Mouse (Mus musculus) heart, embryonic 12.5 days (tissue): ENCODE measurements around the gene Gm10203. TPM values are rescaled to one million over a fixed set of nuclear protein-coding genes. Genes with fewer than 3 reads are reported as not detected.
"Not testable (repeated sequence)": the region's sequence is repeated elsewhere in the genome, so short reads cannot be mapped to it uniquely, and the experiment has no call there.

Experiments
- ATAC-seq: fragments of 200-750 bp; cut with Nextera tagmentation; 2 replicates; pipeline ENCODE4 v1.8.0; 2017; ENCODE audit warnings: moderate TSS enrichment, moderate library complexity; ENCODE audit not compliant: insufficient number of reproducible peaks, low FRiP score
- H3K27ac ChIP-seq: fragments of 300-500 bp; sonication (generic); 2 replicates; pipeline ENCODE4 v1.5.1; 2016; ENCODE audit warnings: mild to moderate bottlenecking, moderate library complexity; ENCODE audit not compliant: poor library complexity, severe bottlenecking
- H3K27me3 ChIP-seq: fragments of 300-500 bp; sonication (generic); replicated peaks from 2 replicates; pipeline ENCODE4 v1.6.1; 2016; ENCODE audit warnings: mild to moderate bottlenecking, moderate library complexity
- H3K36me3 ChIP-seq: fragments of 300-500 bp; sonication (generic); 2 replicates; pipeline ENCODE4 v1.6.1; 2016; ENCODE audit warnings: mild to moderate bottlenecking, moderate library complexity
- H3K4me1 ChIP-seq: fragments of 300-500 bp; sonication (generic); replicated peaks from 2 replicates; pipeline ENCODE4 v1.6.1; 2016; ENCODE audit warnings: mild to moderate bottlenecking
- H3K4me2 ChIP-seq: fragments of 300-500 bp; sonication (generic); 2 replicates; pipeline ENCODE4 v1.6.1; 2016; ENCODE audit warnings: mild to moderate bottlenecking, moderate library complexity
- H3K4me3 ChIP-seq: fragments of 300-500 bp; sonication (generic); 2 replicates; pipeline ENCODE4 v1.5.1; 2016; ENCODE audit warnings: mild to moderate bottlenecking
- H3K9ac ChIP-seq: fragments of 300-500 bp; sonication (generic); 2 replicates; pipeline ENCODE4 v1.6.1; 2016; ENCODE audit warnings: mild to moderate bottlenecking, moderate library complexity
- H3K9me3 ChIP-seq: fragments of 300-500 bp; sonication (generic); replicated peaks from 2 replicates; pipeline ENCODE4 v1.6.1; 2016; ENCODE audit warnings: mild to moderate bottlenecking, moderate library complexity
- WGBS: fragments of 180-500 bp; shearing (Covaris S2); methylation state at CpG from one replicate; pipeline ENCODE4 v1.1.7; 2016; 5-methylcytosine and 5-hydroxymethylcytosine counted together
- polyA plus RNA-seq: library from polyadenylated mRNA; unstranded; fragments of >200 nt; fragmentation: Nextera tagmentation; extraction: Ambion mirVana; gene quantifications from 2 replicates; pipeline ENCODE4 v1.2.1, GENCODE M21; 2016

The Gm10203 gene
- polyA plus RNA-seq, result not detected in 2 replicates

DNA sequence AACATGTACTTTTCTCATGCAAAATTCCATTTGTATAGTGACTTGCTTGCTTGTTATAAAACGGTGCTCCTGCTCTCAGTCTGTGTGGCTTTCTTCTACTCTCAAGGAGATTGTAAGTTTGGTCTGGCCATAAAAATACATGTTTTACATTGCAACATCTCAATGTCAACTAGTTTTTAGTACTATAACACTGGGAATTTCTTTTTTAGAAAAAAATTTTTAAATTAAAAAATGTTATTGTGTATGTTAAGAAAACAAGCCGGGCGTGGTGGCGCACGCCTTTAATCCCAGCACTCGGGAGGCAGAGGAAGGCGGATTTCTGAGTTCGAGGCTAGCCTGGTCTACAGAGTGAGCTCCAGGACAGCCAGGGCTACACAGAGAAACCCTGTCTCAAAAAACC, at the start of gene Gm10203:
TSS of gene Gm10203 (plus strand) at position 301 of the 400 bp plus-strand sequence.
- WGBS, result 84% methylated on average over 8 of the region's 8 CpGs
- H3K4me3 ChIP-seq, H3K9ac ChIP-seq, ATAC-seq, H3K9me3 ChIP-seq, H3K27ac ChIP-seq, H3K4me2 ChIP-seq, H3K27me3 ChIP-seq, H3K4me1 ChIP-seq, H3K36me3 ChIP-seq: not testable (repeated sequence)

DNA sequence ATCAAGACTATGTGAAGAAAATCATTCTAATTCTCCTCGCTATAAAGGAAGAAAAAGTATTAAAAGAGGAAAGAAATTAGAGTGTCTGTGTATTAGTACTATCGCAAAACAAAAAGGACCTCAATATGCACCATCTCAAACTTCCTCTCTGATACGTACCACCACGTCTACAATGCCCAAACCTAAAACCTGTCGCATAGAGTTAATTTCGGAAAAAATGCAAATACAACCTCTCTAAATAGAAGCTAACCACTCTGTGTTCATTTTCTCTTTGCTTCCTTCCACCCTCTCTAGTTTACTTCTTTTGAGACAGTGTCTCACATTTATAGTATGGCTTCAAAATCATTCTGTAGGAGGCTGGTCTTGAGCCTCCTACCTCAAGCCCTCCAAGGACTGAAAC, 37.6 kb upstream of the Gm10203 start:
- peaks cover 10% of the 10 kb centered on the region for H3K4me1 ChIP-seq
- no peak overlapping the region for H3K27ac ChIP-seq
- no peaks in the 10 kb centered on the region for H3K27me3 ChIP-seq
- no peak overlapping the region for H3K4me2 ChIP-seq
- no peak overlapping the region for H3K4me3 ChIP-seq
- H3K36me3 ChIP-seq, result no peaks in the 10 kb centered on the region
- no peaks in the 10 kb centered on the region for H3K9me3 ChIP-seq
- 87% methylated on average over 6 of the region's 6 CpGs for WGBS
- no peak overlapping the region for H3K9ac ChIP-seq
- no peak for ATAC-seq

DNA sequence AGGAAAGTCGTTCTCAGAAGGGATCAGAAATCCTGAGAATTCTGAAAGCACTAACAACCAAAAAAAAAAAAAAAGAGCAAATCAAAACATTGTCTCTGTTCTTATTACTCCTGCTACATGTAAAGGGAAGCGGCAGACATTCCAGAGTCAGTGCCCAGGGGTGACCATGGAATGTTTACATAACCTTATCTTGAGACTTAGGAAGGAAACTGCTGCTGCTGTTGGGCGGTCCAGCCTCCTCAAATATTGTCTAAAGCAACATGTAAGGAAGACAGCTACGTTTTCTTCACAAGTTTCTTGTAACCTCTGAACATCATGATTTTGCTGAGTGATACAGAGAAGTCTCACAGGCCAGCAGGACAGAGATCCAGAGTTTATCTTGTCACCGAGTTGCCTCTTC, 36.5 kb upstream of the Gm10203 start:
- no peaks in the 10 kb centered on the region for H3K36me3 ChIP-seq
- no peak overlapping the region for H3K9ac ChIP-seq
- no peak overlapping the region for H3K27ac ChIP-seq
- H3K4me3 ChIP-seq, result no peak overlapping the region
- H3K4me2 ChIP-seq, result peak overlapping the region; percentile 47
- ATAC-seq, result peak; percentile 77
- H3K27me3 ChIP-seq, result no peaks in the 10 kb centered on the region
- peaks cover 10% of the 10 kb centered on the region for H3K4me1 ChIP-seq
- 6% methylated on average over 5 of the region's 5 CpGs for WGBS
- H3K9me3 ChIP-seq, result no peaks in the 10 kb centered on the region

DNA sequence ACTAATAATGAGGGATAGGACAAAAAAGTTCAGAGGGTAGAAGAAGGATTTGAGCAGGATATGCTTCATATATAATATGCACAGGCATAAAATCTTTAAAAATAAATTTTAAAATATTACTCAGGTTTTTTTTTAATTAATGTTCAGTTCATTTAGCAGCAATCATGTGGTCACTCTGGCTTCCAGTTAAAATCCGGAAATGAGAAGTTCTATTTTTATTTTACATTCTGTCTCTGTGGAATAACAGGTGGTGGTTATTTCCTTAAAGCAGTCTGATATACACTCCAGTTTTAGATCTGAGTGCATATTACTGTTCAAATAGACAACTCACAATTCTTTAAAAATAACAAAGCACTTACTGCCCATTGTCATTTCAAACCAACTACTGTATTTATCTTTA, 35.4 kb upstream of the Gm10203 start:
- H3K4me3 ChIP-seq, result no peak overlapping the region
- H3K36me3 ChIP-seq, result no peaks in the 10 kb centered on the region
- peaks cover 10% of the 10 kb centered on the region for H3K4me1 ChIP-seq
- WGBS, result 43% methylated on average over 1 of the region's 1 CpGs
- H3K27ac ChIP-seq, result no peak overlapping the region
- H3K4me2 ChIP-seq, result no peak overlapping the region
- H3K9me3 ChIP-seq, result no peaks in the 10 kb centered on the region
- H3K9ac ChIP-seq, result no peak overlapping the region
- H3K27me3 ChIP-seq, result no peaks in the 10 kb centered on the region
- no peak for ATAC-seq

DNA sequence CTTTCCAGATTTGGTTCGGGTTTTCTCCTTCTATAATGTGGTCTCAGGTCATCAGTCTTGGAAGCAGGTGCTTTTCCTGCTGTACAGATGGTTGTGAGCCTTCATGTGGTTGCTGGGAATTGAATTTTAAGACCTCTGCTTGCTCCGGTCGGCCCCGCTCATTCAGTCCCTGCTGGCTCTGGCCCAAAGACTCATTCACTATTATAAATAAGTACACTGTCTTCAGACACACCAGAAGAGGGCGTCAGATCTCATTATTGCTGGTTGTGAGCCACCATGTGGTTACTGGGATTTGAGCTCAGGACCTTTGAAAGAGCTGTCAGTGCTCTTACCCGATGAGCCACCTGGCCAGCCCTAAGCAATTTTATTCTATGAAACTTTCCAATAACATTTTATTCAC, 34.6 kb upstream of the Gm10203 start:
- WGBS, result 72% methylated on average over 6 of the region's 6 CpGs
- Histone ChIP-seq H3K9me3 (no peaks in the 10 kb centered on the region), H3K4me3 (no peak overlapping the region), H3K27me3 (no peaks in the 10 kb centered on the region), H3K36me3 (no peaks in the 10 kb centered on the region), H3K4me2 (no peak overlapping the region), H3K27ac (no peak overlapping the region), H3K9ac (no peak overlapping the region), H3K4me1 (peaks cover 10% of the 10 kb centered on the region)
- no peak for ATAC-seq

DNA sequence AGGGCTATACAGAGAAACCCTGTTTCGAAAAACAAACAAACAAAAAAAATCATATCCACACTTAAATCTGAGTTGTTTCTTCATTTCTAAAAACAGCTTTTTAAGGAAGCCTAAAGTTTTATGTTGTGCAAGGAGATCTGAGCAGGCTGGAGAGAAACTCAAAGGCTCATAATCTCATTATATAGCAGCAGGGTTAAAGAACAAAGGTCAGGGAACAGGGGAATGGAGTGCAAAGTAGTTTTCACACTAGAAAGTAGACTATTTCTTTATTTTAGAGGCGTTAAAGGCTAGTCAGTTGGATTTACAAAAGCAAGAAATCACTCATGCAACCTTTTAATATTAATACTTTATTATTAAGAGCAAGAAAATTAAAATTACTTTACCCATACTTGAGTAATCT, 33.7 kb upstream of the Gm10203 start:
- H3K4me3 ChIP-seq, result no peak overlapping the region
- no peaks in the 10 kb centered on the region for H3K36me3 ChIP-seq
- H3K27me3 ChIP-seq, result no peaks in the 10 kb centered on the region
- H3K4me1 ChIP-seq, result peaks cover 10% of the 10 kb centered on the region
- H3K27ac ChIP-seq, result no peak overlapping the region
- no peak for ATAC-seq
- no peaks in the 10 kb centered on the region for H3K9me3 ChIP-seq
- no peak overlapping the region for H3K9ac ChIP-seq
- H3K4me2 ChIP-seq, result no peak overlapping the region
- 90% methylated on average over 2 of the region's 2 CpGs for WGBS

GRCm38 (mm10) chr6:149097276-149097675, 32.7 kb upstream of the Gm10203 start:
- Histone ChIP-seq H3K9ac (no peak overlapping the region), H3K36me3 (no peaks in the 10 kb centered on the region), H3K27me3 (no peaks in the 10 kb centered on the region), H3K4me3 (no peak overlapping the region), H3K4me1 (peaks cover 10% of the 10 kb centered on the region), H3K4me2 (no peak overlapping the region), H3K27ac (no peak overlapping the region), H3K9me3 (no peaks in the 10 kb centered on the region)
- WGBS, result 85% methylated on average over 1 of the region's 1 CpGs
- no peak for ATAC-seq

DNA sequence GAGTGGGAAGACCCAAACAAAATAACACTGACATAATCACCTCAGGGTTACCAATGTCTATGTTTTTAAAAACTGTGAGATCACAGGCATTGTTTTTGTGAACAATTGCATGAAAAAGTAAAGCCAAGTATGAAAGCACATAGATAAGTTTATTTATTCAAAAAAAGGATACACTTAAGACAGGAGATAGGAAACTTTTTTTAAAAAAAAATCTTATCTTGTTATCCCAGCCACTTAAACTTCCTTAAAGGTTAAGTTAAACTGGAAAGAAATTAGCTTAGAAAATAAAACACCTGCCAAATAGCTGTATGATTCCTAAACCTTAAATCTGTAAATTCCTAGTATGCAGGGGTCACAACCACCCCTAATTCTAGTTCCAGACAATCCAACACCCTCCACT, 31.0 kb upstream of the Gm10203 start:
- Histone ChIP-seq H3K4me2 (no peak overlapping the region), H3K9me3 (no peaks in the 10 kb centered on the region), H3K27me3 (no peaks in the 10 kb centered on the region), H3K9ac (no peak overlapping the region), H3K4me3 (no peak overlapping the region), H3K27ac (no peak overlapping the region), H3K4me1 (peaks cover 4% of the 10 kb centered on the region), H3K36me3 (no peaks in the 10 kb centered on the region)
- ATAC-seq, result no peak

DNA sequence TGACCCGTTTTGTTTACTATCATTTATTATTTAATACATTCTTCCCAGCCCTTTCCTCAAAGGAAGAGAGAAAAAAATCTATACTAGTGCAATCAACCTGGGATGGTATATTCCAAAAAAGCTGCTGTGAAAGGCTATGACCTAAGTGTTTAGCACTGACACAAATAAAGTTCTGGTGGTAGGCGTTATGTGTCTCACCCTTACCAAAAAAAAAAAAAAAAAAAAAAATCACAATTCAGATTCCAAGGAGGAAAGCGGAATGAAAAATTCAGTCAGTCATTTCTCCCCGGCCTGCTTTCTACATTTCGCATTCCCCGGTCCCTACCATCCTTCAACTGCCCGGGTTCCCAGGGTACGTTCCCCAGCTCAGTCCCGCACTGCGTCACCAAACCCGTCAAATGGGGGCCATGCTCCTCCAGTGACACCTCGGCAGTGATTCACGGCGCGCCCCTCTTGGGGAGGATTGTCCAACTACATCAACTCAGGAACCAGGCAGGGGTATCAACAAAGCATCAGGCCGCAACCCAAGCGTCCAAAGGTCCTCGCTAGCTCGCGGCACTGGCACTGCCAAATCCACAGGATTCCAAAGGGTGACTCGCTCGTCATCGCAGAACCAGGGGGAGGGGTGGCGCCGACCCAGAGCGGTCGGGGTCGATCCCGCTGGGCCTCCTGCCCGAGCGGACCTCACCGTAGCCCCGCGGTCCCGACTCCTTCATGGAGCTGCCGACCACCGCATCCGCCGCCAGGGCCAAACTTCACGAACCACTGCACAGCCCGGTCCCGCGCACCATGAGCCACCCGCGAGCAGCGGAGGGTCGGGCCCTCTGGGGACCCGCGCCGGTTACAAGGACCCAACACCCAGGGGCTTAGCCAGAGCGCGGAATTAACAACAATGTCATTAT, 29.5 kb upstream of the Gm10203 start:
- 1% methylated on average over 52 of the region's 52 CpGs for WGBS
- no peaks in the 10 kb centered on the region for H3K27me3 ChIP-seq
- H3K4me3 ChIP-seq, result peak overlapping the region; percentile 90
- no peaks in the 10 kb centered on the region for H3K36me3 ChIP-seq
- peak overlapping the region; percentile 77 for H3K4me2 ChIP-seq
- peak overlapping the region; percentile 93 for H3K9ac ChIP-seq
- H3K27ac ChIP-seq, result peak overlapping the region; percentile 97
- H3K9me3 ChIP-seq, result no peaks in the 10 kb centered on the region
- H3K4me1 ChIP-seq, result peaks cover 1% of the 10 kb centered on the region
- peak; percentile 60 for ATAC-seq

GRCm38 (mm10) chr6:149101076-149101942, 28.7 kb upstream of the Gm10203 start, which contains the start of gene Dennd5b:
Dennd5b (minus strand) TSS chr6:149101680.
- Histone ChIP-seq H3K4me1 (no peaks in the 10 kb centered on the region), H3K9ac (peak within 1 kb of the TSS; percentile 93), H3K9me3 (no peaks in the 10 kb centered on the region), H3K27me3 (no peaks in the 10 kb centered on the region), H3K4me3 (peak within 1 kb of the TSS; percentile 90), H3K4me2 (peak within 1 kb of the TSS; percentile 77), H3K36me3 (no peaks in the 10 kb centered on the region), H3K27ac (peak within 1 kb of the TSS; percentile 97)
- ATAC-seq, result peak; percentile 91
- WGBS, result under 1% methylated on average over 110 of the region's 124 CpGs

DNA sequence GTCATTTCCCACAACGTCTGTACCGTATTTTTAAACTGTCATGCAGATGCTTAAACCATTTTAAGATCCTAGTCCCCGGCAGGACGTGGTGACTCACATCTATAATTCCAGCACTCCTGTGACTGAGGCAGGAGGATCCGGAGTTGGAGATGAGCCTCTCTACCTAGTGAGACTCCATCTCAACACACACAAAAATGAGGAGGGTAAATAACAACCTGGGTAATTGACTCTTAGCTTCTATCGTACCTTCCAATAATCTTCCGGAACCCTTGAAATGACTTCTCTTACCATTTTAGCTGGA, 28.1 kb upstream of the Gm10203 start:
- peak overlapping the region; percentile 93 for H3K9ac ChIP-seq
- no peak for ATAC-seq
- no peaks in the 10 kb centered on the region for H3K36me3 ChIP-seq
- H3K27me3 ChIP-seq, result no peaks in the 10 kb centered on the region
- H3K4me2 ChIP-seq, result peak overlapping the region; percentile 77
- H3K4me1 ChIP-seq, result no peaks in the 10 kb centered on the region
- H3K27ac ChIP-seq, result peak overlapping the region; percentile 97
- peak overlapping the region; percentile 90 for H3K4me3 ChIP-seq
- H3K9me3 ChIP-seq, result no peaks in the 10 kb centered on the region
- 15% methylated on average over 7 of the region's 7 CpGs for WGBS
